Mouse (Mus musculus) neural tube, embryonic 14.5 days (tissue): Measurements from ENCODE around the gene Egf. TPM values are rescaled to one million over a fixed set of nuclear protein-coding genes. Genes with fewer than 3 reads are reported as not detected.
"Not testable (repeated sequence)": the region's sequence is repeated elsewhere in the genome, so short reads cannot be mapped to it uniquely, and the experiment has no call there.

Source experiments
- ATAC-seq: fragments of 200-750 bp; cut with Nextera tagmentation; 2 replicates; pipeline ENCODE4 v1.8.0; 2017; ENCODE audit warnings: low read depth, mild to moderate bottlenecking, moderate TSS enrichment, moderate library complexity
- H3K27ac ChIP-seq: fragments of 300-500 bp; sonication (generic); 2 replicates; pipeline ENCODE4 v1.5.1; 2014; ENCODE audit warnings: low read depth, mild to moderate bottlenecking, control low read depth, low read length, moderate library complexity, mixed read lengths
- H3K27me3 ChIP-seq: fragments of 300-500 bp; sonication (generic); 2 replicates; pipeline ENCODE4 v1.6.1; 2014; ENCODE audit warnings: low read length; ENCODE audit not compliant: control insufficient read depth, insufficient read depth
- H3K36me3 ChIP-seq: fragments of 300-500 bp; sonication (generic); 2 replicates; pipeline ENCODE4 v1.6.1; 2014; ENCODE audit warnings: low read length, mixed read lengths; ENCODE audit not compliant: control insufficient read depth, insufficient read depth
- H3K4me1 ChIP-seq: fragments of 300-500 bp; sonication (generic); 2 replicates; pipeline ENCODE4 v1.6.1; 2014; ENCODE audit warnings: low read length; ENCODE audit not compliant: control insufficient read depth, insufficient read depth
- H3K4me2 ChIP-seq: fragments of 300-500 bp; sonication (generic); 2 replicates; pipeline ENCODE4 v1.6.1; 2014; ENCODE audit warnings: mild to moderate bottlenecking, low read depth, low read length, control low read depth
- H3K4me3 ChIP-seq: fragments of 300-500 bp; sonication (generic); 2 replicates; pipeline ENCODE4 v1.5.1; 2014; ENCODE audit warnings: low read depth, low read length, control low read depth, mixed read lengths
- H3K9ac ChIP-seq: fragments of 300-500 bp; sonication (generic); replicated peaks from 2 replicates; pipeline ENCODE4 v1.6.1; 2014; ENCODE audit warnings: low read depth, mild to moderate bottlenecking, control low read depth, low read length, mixed read lengths
- H3K9me3 ChIP-seq: fragments of 300-500 bp; sonication (generic); 2 replicates; pipeline ENCODE4 v1.6.1; 2016; ENCODE audit warnings: low read length; ENCODE audit not compliant: control insufficient read depth
- WGBS: fragments of 180-500 bp; shearing (Covaris S2); extraction: QIAGEN DNeasy Blood & Tissue Kit; methylation state at CpG from one replicate; pipeline ENCODE4 v1.1.7; 2014; 5-methylcytosine and 5-hydroxymethylcytosine counted together
- polyA plus RNA-seq: library from polyadenylated mRNA; unstranded; fragments of >200 nt; fragmentation: Nextera tagmentation; extraction: Ambion mirVana; gene quantifications from 2 replicates; pipeline ENCODE4 v1.2.1, GENCODE M21; 2014

Gene Egf
- polyA plus RNA-seq, 1 experiment from 2014 or later, result 3.6 TPM

GRCm38 (mm10) chr3:129766971-129767794, 12.1 kb upstream of the Egf start:
- no peak overlapping the region for H3K4me2 ChIP-seq
- no peaks in the 10 kb centered on the region for H3K27me3 ChIP-seq
- H3K9me3 ChIP-seq, result no peaks in the 10 kb centered on the region
- ATAC-seq, result no peak
- H3K9ac ChIP-seq, result no peak overlapping the region
- 91% methylated on average over 10 of the region's 10 CpGs for WGBS
- H3K36me3 ChIP-seq, result no peaks in the 10 kb centered on the region
- no peaks in the 10 kb centered on the region for H3K4me1 ChIP-seq
- no peak overlapping the region for H3K4me3 ChIP-seq
- H3K27ac ChIP-seq, result no peak overlapping the region

GRCm38 (mm10) chr3:129766106-129766505, 11.0 kb upstream of the Egf start:
- H3K27ac ChIP-seq, result no peak overlapping the region
- WGBS, result 87% methylated on average over 3 of the region's 4 CpGs
- ATAC-seq, result no peak

GRCm38 (mm10) chr3:129757599-129757998, 2.5 kb upstream of the Egf start:
- not testable (repeated sequence) for ATAC-seq, H3K9ac ChIP-seq, H3K4me2 ChIP-seq, H3K36me3 ChIP-seq, H3K27me3 ChIP-seq, H3K27ac ChIP-seq, H3K4me1 ChIP-seq, H3K4me3 ChIP-seq, H3K9me3 ChIP-seq
- WGBS, result 97% methylated on average over 1 of the region's 1 CpGs

More at GRCm38 (mm10) chr3:129766106-129766505, 11.0 kb upstream of the Egf start:
- H3K4me2 ChIP-seq, result no peak overlapping the region
- H3K4me3 ChIP-seq, result no peak overlapping the region
- H3K9ac ChIP-seq, result no peak overlapping the region
- H3K36me3 ChIP-seq, result no peaks in the 10 kb centered on the region
- no peaks in the 10 kb centered on the region for H3K27me3 ChIP-seq
- no peaks in the 10 kb centered on the region for H3K9me3 ChIP-seq
- no peaks in the 10 kb centered on the region for H3K4me1 ChIP-seq

GRCm38 (mm10) chr3:129744803-129745202, 10.3 kb downstream of the Egf start:
- 52% methylated on average over 8 of the region's 8 CpGs for WGBS
- Histone ChIP-seq H3K9ac (no peak overlapping the region), H3K27me3 (no peaks in the 10 kb centered on the region), H3K4me1 (no peaks in the 10 kb centered on the region), H3K27ac (no peak overlapping the region), H3K9me3 (no peaks in the 10 kb centered on the region), H3K4me2 (no peak overlapping the region), H3K36me3 (no peaks in the 10 kb centered on the region), H3K4me3 (no peak overlapping the region)
- no peak for ATAC-seq

- Histone ChIP-seq H3K27me3 (no peaks in the 10 kb centered on the region), H3K4me3 (no peak overlapping the region), H3K4me2 (no peak overlapping the region), H3K27ac (no peak overlapping the region), H3K9ac (no peak overlapping the region), H3K9me3 (no peaks in the 10 kb centered on the region), H3K4me1 (no peaks in the 10 kb centered on the region), H3K36me3 (no peaks in the 10 kb centered on the region)
- WGBS, result 75% methylated on average over 6 of the region's 6 CpGs
- ATAC-seq, result no peak
Observed at GRCm38 (mm10) chr3:129742781-129743180, 12.3 kb downstream of the Egf start.

- H3K27ac ChIP-seq, result no peak overlapping the region
- no peak overlapping the region for H3K9ac ChIP-seq
- no peaks in the 10 kb centered on the region for H3K4me1 ChIP-seq
- no peaks in the 10 kb centered on the region for H3K27me3 ChIP-seq
- H3K4me2 ChIP-seq, result no peak overlapping the region
- ATAC-seq, result no peak
- H3K36me3 ChIP-seq, result no peaks in the 10 kb centered on the region
- H3K4me3 ChIP-seq, result no peak overlapping the region
- WGBS, result 66% methylated on average over 16 of the region's 16 CpGs
- no peaks in the 10 kb centered on the region for H3K9me3 ChIP-seq
Observed at GRCm38 (mm10) chr3:129738291-129739183, 16.6 kb downstream of the Egf start.

GRCm38 (mm10) chr3:129731636-129732035, 23.5 kb downstream of the Egf start:
- Histone ChIP-seq H3K4me2 (no peak overlapping the region), H3K4me1 (no peaks in the 10 kb centered on the region), H3K27me3 (no peaks in the 10 kb centered on the region), H3K36me3 (no peaks in the 10 kb centered on the region), H3K27ac (no peak overlapping the region), H3K9ac (no peak overlapping the region), H3K9me3 (no peaks in the 10 kb centered on the region), H3K4me3 (no peak overlapping the region)
- 80% methylated on average over 6 of the region's 6 CpGs for WGBS
- ATAC-seq, result no peak

- no peak for ATAC-seq
- H3K4me2 ChIP-seq, result no peak overlapping the region
- no peak overlapping the region for H3K27ac ChIP-seq
- no peak overlapping the region for H3K4me3 ChIP-seq
- no peaks in the 10 kb centered on the region for H3K9me3 ChIP-seq
- no peaks in the 10 kb centered on the region for H3K36me3 ChIP-seq
- no peaks in the 10 kb centered on the region for H3K27me3 ChIP-seq
- 24% methylated on average over 8 of the region's 8 CpGs for WGBS
- no peak overlapping the region for H3K9ac ChIP-seq
- no peaks in the 10 kb centered on the region for H3K4me1 ChIP-seq
Observed at GRCm38 (mm10) chr3:129730426-129730825, 24.7 kb downstream of the Egf start.

- no peak overlapping the region for H3K4me2 ChIP-seq
- WGBS, result 78% methylated on average over 5 of the region's 5 CpGs
- no peaks in the 10 kb centered on the region for H3K9me3 ChIP-seq
- H3K4me3 ChIP-seq, result no peak overlapping the region
- ATAC-seq, result no peak
- no peak overlapping the region for H3K27ac ChIP-seq
- H3K27me3 ChIP-seq, result no peaks in the 10 kb centered on the region
- H3K36me3 ChIP-seq, result no peaks in the 10 kb centered on the region
- H3K4me1 ChIP-seq, result no peaks in the 10 kb centered on the region
- no peak overlapping the region for H3K9ac ChIP-seq
Observed at GRCm38 (mm10) chr3:129729916-129730315, 25.2 kb downstream of the Egf start.
